Mouse (Mus musculus) stomach, adult 2 months (tissue): ENCODE measurements around the gene Gm5725. TPM values are rescaled to one million over a fixed set of nuclear protein-coding genes. Genes with fewer than 3 reads are reported as not detected.

Experiments used
- polyA plus RNA-seq: library from polyadenylated mRNA; depleted of rRNA; stranded (reverse); fragments of >200 nt; gene quantifications from 2 replicates; pipeline ENCODE4 v1.2.3, GENCODE M21; 2012; rRNA removed

Gm5725 gene
- polyA plus RNA-seq = not detected in 2 replicates

DNA sequence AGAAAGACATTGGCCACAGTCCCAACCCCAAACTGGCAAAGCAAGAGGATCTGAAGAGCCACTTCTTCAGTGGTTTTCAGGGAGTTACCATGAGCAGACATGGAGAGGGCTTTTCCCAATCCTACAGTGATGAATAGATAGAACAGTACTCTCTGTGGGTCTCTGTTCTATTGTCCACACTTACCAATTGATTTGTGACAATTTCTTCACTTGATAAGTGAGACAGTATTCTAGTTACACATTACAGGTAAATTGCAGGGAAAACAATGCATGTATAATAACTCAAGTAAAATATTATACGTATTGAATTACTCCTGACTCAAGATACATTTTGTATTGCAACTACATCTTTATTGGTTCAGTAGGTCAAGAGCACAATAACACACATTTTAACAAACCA, at the start of gene Gm5725:
TSS of gene Gm5725 (minus strand) at position 101 of the 400 bp plus-strand sequence.

DNA sequence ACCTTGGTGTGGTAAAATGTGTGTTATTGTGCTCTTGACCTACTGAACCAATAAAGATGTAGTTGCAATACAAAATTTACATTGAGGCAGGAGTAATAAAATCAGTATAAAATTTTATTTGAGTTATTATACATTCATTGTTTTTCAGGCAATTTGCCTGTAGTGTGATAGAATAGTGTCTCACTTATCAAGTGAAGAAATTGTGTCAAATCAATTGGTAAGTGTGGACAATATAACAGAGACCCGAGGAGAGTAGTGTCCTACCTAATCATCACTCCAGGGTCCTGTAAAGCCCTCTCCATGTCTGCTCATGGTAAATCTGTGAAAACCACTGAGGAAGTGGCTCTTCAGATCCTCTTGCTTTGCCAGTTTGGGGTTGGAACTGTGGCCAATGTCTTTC, 12.0 kb downstream of the Gm5725 start, which contains the start of gene Vmn1r135:
TSS of gene Vmn1r135 (plus strand) at position 301 of the 400 bp plus-strand sequence.

GRCm38 (mm10) chr7:21796628-21797027, 47.4 kb downstream of the Gm5725 start, which contains the start of gene Gm4177:
Gm4177 (minus strand) TSS chr7:21796728.

Other genes starting within 250 kb of the Gm5725 start
- gene Vmn1r132, start 230.2 kb downstream of the Gm5725 start, polyA plus RNA-seq = not detected in 2 replicates
- gene Gm4175, start 82.8 kb downstream of the Gm5725 start, polyA plus RNA-seq = not detected in 2 replicates
- gene Gm4177, start 47.5 kb downstream of the Gm5725 start, polyA plus RNA-seq = not detected in 2 replicates
- not detected in 2 replicates for gene Vmn1r135, start 11.9 kb downstream of the Gm5725 start, polyA plus RNA-seq
- gene Gm5891, start 77.0 kb upstream of the Gm5725 start, polyA plus RNA-seq = not detected in 2 replicates
- gene Vmn1r137, start 150.3 kb upstream of the Gm5725 start, polyA plus RNA-seq = not detected in 2 replicates
- not detected in 2 replicates for gene Vmn1r138, start 184.6 kb upstream of the Gm5725 start, polyA plus RNA-seq
- gene Gm6176, start 212.0 kb upstream of the Gm5725 start, polyA plus RNA-seq = not detected in 2 replicates
- gene Vmn1r139, start 224.8 kb upstream of the Gm5725 start, polyA plus RNA-seq = not detected in 2 replicates